Mouse (Mus musculus) spleen, embryonic (tissue): ENCODE measurements at regions not wholly inside any gene's neighbourhood (a gene's known extent, or its start where the extent isn't known, plus 50 kb on each side); places are given as distances from the start of the nearest gene placed in this dataset.

ENCODE experiments used
- CTCF ChIA-PET: fragments of 350-600 bp; sonication (Branson Sonifier 250); formaldehyde crosslinking; loops from one replicate; lab custom pipeline; 2022; lab: Charles Lee

- CTCF ChIA-PET: no interaction called here
Observed at GRCm38 (mm10) chr1:62872771-62873170, 169.7 kb downstream of the Nrp2 start.

GRCm38 (mm10) chr1:62875631-62876030 is 172.5 kb downstream of the Nrp2 start:
- CTCF ChIA-PET: no interaction called here

- CTCF ChIA-PET: no interaction called here
Observed at GRCm38 (mm10) chr1:62876685-62877084, 173.6 kb downstream of the Nrp2 start.

GRCm38 (mm10) chr1:62880882-62881291 is 177.8 kb downstream of the Nrp2 start:
- CTCF ChIA-PET: no interaction called here

GRCm38 (mm10) chr1:62881477-62881876 is 178.4 kb downstream of the Nrp2 start:
- CTCF ChIA-PET: no interaction called here

GRCm38 (mm10) chr1:62882028-62882427 is 178.9 kb downstream of the Nrp2 start:
- CTCF ChIA-PET: interaction anchor here (0.6 kb wide), 1 partner anchor 8 kb away, joined by 5 read pairs; no protein-coding TSS in a partner anchor

- CTCF ChIA-PET: no interaction called here
Observed at GRCm38 (mm10) chr1:62884876-62885480, 181.9 kb downstream of the Nrp2 start.

GRCm38 (mm10) chr1:62887585-62888483 is 184.7 kb downstream of the Nrp2 start:
- CTCF ChIA-PET: no interaction called here

GRCm38 (mm10) chr1:62901375-62901774 is 198.3 kb downstream of the Nrp2 start:
- CTCF ChIA-PET: no interaction called here

GRCm38 (mm10) chr1:62901871-62902270 is 198.8 kb downstream of the Nrp2 start:
- CTCF ChIA-PET: interaction anchor here (0.6 kb wide), 1 partner anchor 96 kb away, joined by 4 read pairs; no protein-coding TSS in a partner anchor

GRCm38 (mm10) chr1:62902931-62903453 is 199.9 kb downstream of the Nrp2 start:
- CTCF ChIA-PET: no interaction called here

GRCm38 (mm10) chr1:62905739-62906138 is 202.7 kb downstream of the Nrp2 start:
- CTCF ChIA-PET: no interaction called here

- CTCF ChIA-PET: no interaction called here
Observed at GRCm38 (mm10) chr1:62907243-62907642, 204.2 kb downstream of the Nrp2 start.
